Mouse (Mus musculus) heart, postnatal 0 days (tissue): ENCODE measurements around the gene Trip13. TPM values are rescaled to one million over a fixed set of nuclear protein-coding genes. Genes with fewer than 3 reads are reported as not detected.

ENCODE experiments used
- ATAC-seq: fragments of 200-750 bp; cut with Nextera tagmentation; 2 replicates; pipeline ENCODE4 v1.8.0; 2017; ENCODE audit warnings: low read depth, moderate number of reproducible peaks, moderate library complexity; ENCODE audit not compliant: insufficient read depth
- DNase-seq: peaks from one replicate; pipeline ENCODE4 v3.0.0-alpha.2; 2016; ENCODE audit warnings: low spot score
- H3K27ac ChIP-seq: fragments of 300-500 bp; sonication (generic); 2 replicates; pipeline ENCODE4 v1.5.1; 2014; ENCODE audit warnings: low read depth, mild to moderate bottlenecking
- H3K27me3 ChIP-seq: fragments of 300-500 bp; sonication (generic); 2 replicates; pipeline ENCODE4 v1.6.1; 2014; ENCODE audit warnings: low read length, mixed read lengths; ENCODE audit not compliant: control insufficient read depth, insufficient read depth
- H3K36me3 ChIP-seq: fragments of 300-500 bp; sonication (generic); replicated peaks from 2 replicates; pipeline ENCODE4 v1.6.1; 2014; ENCODE audit warnings: low read length, mixed read lengths; ENCODE audit not compliant: control insufficient read depth, insufficient read depth
- H3K4me1 ChIP-seq: fragments of 300-500 bp; sonication (generic); 2 replicates; pipeline ENCODE4 v1.6.1; 2014; ENCODE audit warnings: antibody characterized with exemption; ENCODE audit not compliant: control insufficient read depth, insufficient read depth
- H3K4me2 ChIP-seq: fragments of 300-500 bp; sonication (generic); 2 replicates; pipeline ENCODE4 v1.6.1; 2014; ENCODE audit warnings: low read depth, mild to moderate bottlenecking, low read length, moderate library complexity
- H3K4me3 ChIP-seq: fragments of 300-500 bp; sonication (generic); 2 replicates; pipeline ENCODE4 v1.5.1; 2014; ENCODE audit warnings: low read depth, low read length
- H3K9ac ChIP-seq: fragments of 300-500 bp; sonication (generic); replicated peaks from 2 replicates; pipeline ENCODE4 v1.6.1; 2014; ENCODE audit warnings: low read depth, low read length, mixed read lengths
- H3K9me3 ChIP-seq: fragments of 300-500 bp; sonication (generic); replicated peaks from 2 replicates; pipeline ENCODE4 v1.6.1; 2016; ENCODE audit warnings: low read length; ENCODE audit not compliant: control insufficient read depth
- CTCF ChIP-seq: IDR thresholded peaks from 2 replicates; pipeline ENCODE4 v1.5.1; 2016; ENCODE audit warnings: antibody characterized with exemption, control low read depth, low read depth
- EP300 ChIP-seq: IDR thresholded peaks from 2 replicates; pipeline ENCODE4 v1.6.1; 2016; ENCODE audit warnings: antibody characterized with exemption, low read depth
- WGBS: fragments of 180-500 bp; shearing (Covaris S2); extraction: QIAGEN DNeasy Blood & Tissue Kit; methylation state at CpG from one replicate; pipeline ENCODE4 v1.1.7; 2014; 5-methylcytosine and 5-hydroxymethylcytosine counted together
- polyA plus RNA-seq: library from polyadenylated mRNA; unstranded; fragments of >200 nt; fragmentation: Nextera tagmentation; extraction: Ambion mirVana; gene quantifications from 2 replicates; pipeline ENCODE4 v1.2.1, GENCODE M21; 2015
- total RNA-seq: library from RNA; depleted of rRNA; stranded (reverse); fragments of >200 nt; gene quantifications from 2 replicates; pipeline ENCODE4 v1.2.3, GENCODE M21; 2014; ENCODE audit warnings: low replicate concordance

Trip13 gene
- total and polyA plus RNA-seq, 2 experiments from 2014 or later, result 2.6 to 8.8 TPM

DNA sequence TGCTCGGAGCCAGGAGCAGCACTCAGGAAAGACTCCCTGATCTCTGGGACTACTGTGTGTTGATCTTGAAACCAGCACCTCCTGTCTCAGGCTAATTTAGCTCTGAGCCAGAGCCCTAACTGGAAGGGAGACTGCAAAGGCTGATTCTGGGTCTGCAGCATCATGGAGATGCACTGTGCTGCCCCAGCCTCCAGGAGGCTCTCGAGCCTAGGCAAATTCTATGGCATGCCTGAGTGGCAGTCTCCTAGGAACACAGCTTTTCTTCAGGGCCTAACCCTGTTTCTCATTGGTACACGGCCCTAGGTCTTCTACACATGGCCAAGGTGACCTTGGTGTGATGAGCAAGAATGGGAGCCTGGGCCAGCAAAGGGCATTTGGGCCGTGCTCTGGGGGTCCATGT, 23.6 kb upstream of the Trip13 start:
- Histone ChIP-seq H3K36me3 (peaks cover 65% of the 10 kb centered on the region), H3K4me1 (no peaks in the 10 kb centered on the region), H3K27me3 (no peaks in the 10 kb centered on the region), H3K9ac (no peak overlapping the region), H3K4me3 (no peak overlapping the region), H3K27ac (no peak overlapping the region), H3K4me2 (no peak overlapping the region), H3K9me3 (no peaks in the 10 kb centered on the region)
- no peak for DNase-seq
- TF ChIP-seq CTCF, result peak; percentile 33; the same call in 1 of the 2 replicates
- no peak for TF ChIP-seq EP300
- 71% methylated on average over 4 of the region's 4 CpGs for WGBS
- ATAC-seq, result peak; percentile 39; the same call in 1 of the 2 replicates

DNA sequence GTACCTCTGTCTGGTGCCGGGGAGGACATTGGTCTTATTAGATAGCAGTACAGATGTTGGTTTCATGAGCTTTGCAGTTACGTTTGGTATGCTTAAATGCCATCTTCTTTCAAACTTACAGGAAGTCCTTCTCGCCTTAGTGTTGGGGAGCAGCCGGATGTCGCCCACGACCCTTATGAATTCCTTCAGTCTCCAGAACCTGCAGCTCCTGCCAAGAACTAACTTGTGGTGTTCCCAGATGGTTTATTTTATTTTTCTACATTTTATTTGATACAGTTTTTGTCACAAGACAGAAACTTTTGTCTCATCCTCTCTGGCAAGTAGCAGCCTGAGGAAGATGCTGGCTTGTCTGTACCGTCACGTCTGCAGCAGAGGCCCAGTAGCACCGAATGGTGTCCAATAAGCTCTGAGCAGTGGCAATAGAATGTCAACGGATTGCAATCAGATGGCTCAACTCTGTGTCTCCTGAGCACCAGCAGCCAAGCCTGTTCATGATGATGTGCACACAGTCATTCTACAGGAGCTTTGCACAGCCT, 22.6 kb upstream of the Trip13 start:
- H3K4me3 ChIP-seq, result no peak overlapping the region
- no peak for DNase-seq
- H3K4me2 ChIP-seq, result no peak overlapping the region
- no peak for TF ChIP-seq EP300
- TF ChIP-seq CTCF, result no peak
- no peak for ATAC-seq
- H3K27me3 ChIP-seq, result no peaks in the 10 kb centered on the region
- no peak overlapping the region for H3K27ac ChIP-seq
- no peaks in the 10 kb centered on the region for H3K4me1 ChIP-seq
- no peaks in the 10 kb centered on the region for H3K9me3 ChIP-seq
- peaks cover 75% of the 10 kb centered on the region for H3K36me3 ChIP-seq
- 89% methylated on average over 10 of the region's 10 CpGs for WGBS
- no peak overlapping the region for H3K9ac ChIP-seq

DNA sequence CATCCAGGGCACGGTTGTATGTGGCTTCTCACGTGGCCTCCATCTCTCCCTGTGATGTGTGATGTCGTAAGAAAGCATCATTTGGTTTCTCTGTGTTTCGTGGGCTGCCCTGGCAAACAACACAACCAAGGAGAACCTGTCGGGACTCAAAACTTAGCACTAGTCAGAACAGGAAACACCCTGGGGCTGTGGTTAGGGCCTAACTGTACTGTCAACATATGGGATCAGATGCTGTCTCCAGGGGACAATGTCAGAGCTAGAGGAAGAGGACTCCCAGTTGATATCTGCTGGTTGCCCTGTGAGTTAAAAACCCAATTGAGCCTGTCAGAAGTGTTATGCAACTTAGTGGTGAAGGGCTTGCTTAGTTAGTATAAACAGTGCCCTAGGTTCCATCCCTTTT, 17.9 kb upstream of the Trip13 start:
- Histone ChIP-seq H3K36me3 (peaks cover 96% of the 10 kb centered on the region), H3K27ac (no peak overlapping the region), H3K9ac (no peak overlapping the region), H3K9me3 (no peaks in the 10 kb centered on the region), H3K27me3 (no peaks in the 10 kb centered on the region), H3K4me1 (no peaks in the 10 kb centered on the region), H3K4me2 (no peak overlapping the region), H3K4me3 (no peak overlapping the region)
- no peak for DNase-seq
- TF ChIP-seq CTCF, result no peak
- ATAC-seq, result no peak
- WGBS, result 94% methylated on average over 5 of the region's 5 CpGs

DNA sequence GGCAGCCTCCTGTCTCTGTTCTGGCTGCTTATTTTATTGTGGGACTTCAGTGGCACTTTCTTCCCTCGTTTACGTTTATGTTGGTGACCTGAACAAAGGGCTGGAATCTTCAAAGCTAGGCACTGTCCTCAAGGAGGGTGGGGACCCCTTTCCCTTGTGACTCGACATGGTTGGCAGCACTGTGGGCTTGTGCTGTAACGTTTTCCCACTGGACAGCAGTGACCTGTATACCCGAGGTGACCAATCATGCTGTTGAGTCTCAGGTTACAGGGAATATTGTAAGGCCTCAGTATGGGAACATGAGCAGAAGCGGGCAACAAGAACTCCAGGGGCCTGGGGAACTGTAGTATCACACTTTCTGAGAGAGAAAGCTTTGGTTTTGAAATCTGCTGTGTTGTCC, 17.1 kb upstream of the Trip13 start:
- Histone ChIP-seq H3K27ac (no peak overlapping the region), H3K4me3 (no peak overlapping the region), H3K27me3 (no peaks in the 10 kb centered on the region), H3K4me1 (no peaks in the 10 kb centered on the region), H3K4me2 (no peak overlapping the region), H3K9ac (no peak overlapping the region), H3K36me3 (peaks cover 96% of the 10 kb centered on the region), H3K9me3 (no peaks in the 10 kb centered on the region)
- no peak for TF ChIP-seq EP300
- no peak for TF ChIP-seq CTCF
- ATAC-seq (no peak), DNase-seq (no peak)
- WGBS, result 75% methylated on average over 6 of the region's 6 CpGs

DNA sequence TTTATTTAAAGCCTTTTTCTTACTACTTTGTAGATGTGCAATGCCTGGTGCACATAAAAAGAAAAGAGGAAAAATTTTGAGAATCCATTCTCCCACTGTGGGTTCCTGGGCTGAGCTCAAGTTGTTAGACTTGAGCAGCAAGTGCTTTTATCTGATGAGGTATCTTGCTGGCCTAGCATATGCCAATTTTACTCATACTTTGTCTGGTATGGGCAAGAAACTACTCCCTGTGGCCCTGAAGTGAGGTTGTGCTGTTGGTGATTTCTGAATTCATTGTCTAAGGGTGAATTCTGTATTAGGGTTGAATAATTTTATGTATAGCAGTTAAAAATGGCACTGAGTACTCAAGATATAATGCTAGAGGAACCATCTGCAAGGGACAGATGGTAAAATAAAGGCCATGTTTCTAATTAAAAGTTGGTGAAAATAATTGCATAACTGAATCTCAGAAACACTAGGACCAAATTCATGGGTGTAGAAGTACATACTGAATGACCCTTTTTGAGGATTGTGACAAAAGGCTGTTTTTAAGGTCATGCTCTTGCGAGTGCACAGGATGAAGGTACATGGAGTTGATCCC, 16.1 kb upstream of the Trip13 start:
- H3K9ac ChIP-seq, result no peak overlapping the region
- no peaks in the 10 kb centered on the region for H3K4me1 ChIP-seq
- WGBS, result 97% methylated on average over 1 of the region's 1 CpGs
- H3K4me2 ChIP-seq, result no peak overlapping the region
- H3K9me3 ChIP-seq, result no peaks in the 10 kb centered on the region
- H3K27ac ChIP-seq, result no peak overlapping the region
- no peak for TF ChIP-seq EP300
- TF ChIP-seq CTCF, result no peak
- H3K27me3 ChIP-seq, result no peaks in the 10 kb centered on the region
- no peak overlapping the region for H3K4me3 ChIP-seq
- DNase-seq (no peak), ATAC-seq (no peak)
- H3K36me3 ChIP-seq, result peaks cover 95% of the 10 kb centered on the region

DNA sequence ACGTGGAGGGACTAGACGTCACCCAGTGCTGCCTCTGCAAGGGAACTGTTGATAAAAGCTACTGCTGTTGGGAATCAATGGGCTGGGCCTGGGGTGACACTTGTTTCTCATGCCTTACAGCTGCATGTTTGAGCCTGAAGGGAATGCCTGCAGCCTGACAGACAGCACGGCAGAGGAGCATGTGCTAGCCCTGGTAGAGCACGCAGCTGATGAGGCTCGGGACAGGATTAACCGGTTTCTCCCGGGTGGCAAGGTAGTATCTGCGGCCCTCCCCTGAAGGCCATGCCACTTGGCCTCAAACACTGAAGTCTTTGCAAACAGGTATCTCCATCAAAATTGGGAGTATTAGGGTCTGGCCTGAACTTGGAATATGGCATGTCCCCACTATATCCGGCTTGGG, 7.0 kb upstream of the Trip13 start:
- H3K4me1 ChIP-seq, result no peaks in the 10 kb centered on the region
- no peak overlapping the region for H3K4me2 ChIP-seq
- H3K9ac ChIP-seq, result no peak overlapping the region
- no peaks in the 10 kb centered on the region for H3K27me3 ChIP-seq
- peaks cover 98% of the 10 kb centered on the region for H3K36me3 ChIP-seq
- H3K27ac ChIP-seq, result no peak overlapping the region
- no peak for TF ChIP-seq CTCF
- no peak for TF ChIP-seq EP300
- 93% methylated on average over 9 of the region's 9 CpGs for WGBS
- DNase-seq, result no peak
- H3K9me3 ChIP-seq, result no peaks in the 10 kb centered on the region
- ATAC-seq, result no peak
- H3K4me3 ChIP-seq, result no peak overlapping the region
